Mouse (Mus musculus) heart, adult 2 months (tissue): ENCODE measurements around the gene Rnf123. TPM values are rescaled to one million over a fixed set of nuclear protein-coding genes. Genes with fewer than 3 reads are reported as not detected.
A peak's percentile ranks its signal among the peaks of the same experiment; 100 is the strongest.

Experiments used
- DNase-seq, 2 experiments: peaks; one replicate each; pipeline ENCODE4 v3.0.0; 2021
- H3K27ac ChIP-seq: fragments of 200-600 bp; 2 replicates; pipeline ENCODE4 v1.8.1; 2022
- H3K27me3 ChIP-seq: fragments of 200-500 bp; 2 replicates; pipeline ENCODE4 v1.6.1; 2012; ENCODE audit warnings: mild to moderate bottlenecking, low read length, inconsistent platforms, mixed read lengths; ENCODE audit not compliant: control insufficient read depth, insufficient read depth
- H3K36me3 ChIP-seq: fragments of 200-500 bp; 2 replicates; pipeline ENCODE4 v1.6.1; 2012; ENCODE audit warnings: low read length, inconsistent platforms; ENCODE audit not compliant: control insufficient read depth, insufficient read depth
- H3K4me1 ChIP-seq: fragments of 200-500 bp; 2 replicates; pipeline ENCODE4 v1.6.1; 2011; ENCODE audit warnings: low read length; ENCODE audit not compliant: control insufficient read depth, insufficient read depth
- H3K4me3 ChIP-seq: fragments of 200-600 bp; 2 replicates; pipeline ENCODE4 v1.8.1; 2022
- H3K79me2 ChIP-seq: fragments of 200-500 bp; replicated peaks from 2 replicates; pipeline ENCODE4 v1.6.1; 2012; ENCODE audit warnings: mild to moderate bottlenecking, inconsistent platforms, low read length, moderate library complexity, mixed read lengths; ENCODE audit not compliant: control insufficient read depth, insufficient read depth
- H3K9ac ChIP-seq: fragments of 200-500 bp; 2 replicates; pipeline ENCODE4 v1.6.1; 2012; ENCODE audit warnings: low read depth, mild to moderate bottlenecking, control low read depth, inconsistent platforms, low read length, mixed read lengths
- CTCF ChIP-seq: fragments of 200-600 bp; IDR thresholded peaks from 2 replicates; pipeline ENCODE4 v1.8.1; 2022; ENCODE audit warnings: antibody characterized with exemption, mild to moderate bottlenecking, moderate library complexity
- EP300 ChIP-seq: fragments of 200-500 bp; IDR thresholded peaks from 2 replicates; pipeline ENCODE4 v1.6.1; 2011; ENCODE audit warnings: low read depth, low read length, control low read depth; ENCODE audit not compliant: insufficient read depth
- POLR2A ChIP-seq: fragments of 200-500 bp; IDR thresholded peaks from 2 replicates; pipeline ENCODE4 v1.6.1; 2011; ENCODE audit warnings: mild to moderate bottlenecking, low read depth, low read length, control low read depth; ENCODE audit not compliant: insufficient read depth
- WGBS: fragments of 180-500 bp; shearing (Covaris S2); methylation state at CpG from one replicate; pipeline ENCODE4 v1.1.7; 2018; 5-methylcytosine and 5-hydroxymethylcytosine counted together
- intact Hi-C: fragments of 180-260 bp; cut with DNase I; formaldehyde crosslinking; loops from one replicate; pipeline ENCODE4 v1.15.1; 2025
- polyA plus RNA-seq: library from polyadenylated mRNA; depleted of rRNA; stranded (reverse); fragments of >200 nt; gene quantifications from 2 replicates; pipeline ENCODE4 v1.2.3, GENCODE M21; 2012
- total RNA-seq, 2 experiments: library from RNA; stranded (reverse); gene quantifications; 2 replicates each; pipeline ENCODE4 v1.2.3; 2021

Rnf123 gene
- total and polyA plus RNA-seq, 3 experiments, result 79.3 to 114 (median 86.7) TPM

- H3K4me3 ChIP-seq, result no peak overlapping the region
- TF ChIP-seq CTCF, result no peak
- TF ChIP-seq EP300, result no peak
- no peak for TF ChIP-seq POLR2A
- intact Hi-C loops, result loop anchor here (2.0 kb wide), 1 partner anchor 79 kb away; no protein-coding TSS in a partner anchor
- no peaks in the 10 kb centered on the region for H3K27me3 ChIP-seq
- no peak overlapping the region for H3K27ac ChIP-seq
- DNase-seq, result no peak
- no peak overlapping the region for H3K9ac ChIP-seq
- WGBS, result 97% methylated on average over 2 of the region's 2 CpGs
- no peaks in the 10 kb centered on the region for H3K4me1 ChIP-seq
- H3K79me2 ChIP-seq, result no peaks in the 10 kb centered on the region
- H3K36me3 ChIP-seq, result no peaks in the 10 kb centered on the region
Measured at GRCm38 (mm10) chr9:108035331-108036156, 47.6 kb downstream of the Rnf123 start.

- intact Hi-C loops, result no loop called here
- H3K4me3 ChIP-seq, result no peak overlapping the region
- no peak overlapping the region for H3K9ac ChIP-seq
- no peaks in the 10 kb centered on the region for H3K79me2 ChIP-seq
- TF ChIP-seq EP300, result no peak
- TF ChIP-seq POLR2A, result no peak
- TF ChIP-seq CTCF, result no peak
- DNase-seq, result no peak
- H3K36me3 ChIP-seq, result peaks cover 2% of the 10 kb centered on the region; the same call in 1 of the 2 replicates
- H3K4me1 ChIP-seq, result no peaks in the 10 kb centered on the region
- no peaks in the 10 kb centered on the region for H3K27me3 ChIP-seq
- WGBS, result 87% methylated on average over 5 of the region's 5 CpGs
- H3K27ac ChIP-seq, result no peak overlapping the region
Measured at GRCm38 (mm10) chr9:108032126-108032525, 51.0 kb downstream of the Rnf123 start.

GRCm38 (mm10) chr9:108027867-108028266 lies 55.3 kb downstream of the Rnf123 start:
- 98% methylated on average over 3 of the region's 3 CpGs for WGBS
- Histone ChIP-seq H3K4me3 (no peak overlapping the region), H3K79me2 (peaks cover 2% of the 10 kb centered on the region; the same call in 1 of the 2 replicates), H3K27ac (no peak overlapping the region), H3K9ac (no peak overlapping the region), H3K36me3 (peaks cover 5% of the 10 kb centered on the region), H3K27me3 (no peaks in the 10 kb centered on the region), H3K4me1 (no peaks in the 10 kb centered on the region)
- peak; percentile 28; the same call in 1 of the 2 replicates for TF ChIP-seq CTCF
- no peak for TF ChIP-seq POLR2A
- intact Hi-C loops, result no loop called here
- DNase-seq, result no peak

DNA sequence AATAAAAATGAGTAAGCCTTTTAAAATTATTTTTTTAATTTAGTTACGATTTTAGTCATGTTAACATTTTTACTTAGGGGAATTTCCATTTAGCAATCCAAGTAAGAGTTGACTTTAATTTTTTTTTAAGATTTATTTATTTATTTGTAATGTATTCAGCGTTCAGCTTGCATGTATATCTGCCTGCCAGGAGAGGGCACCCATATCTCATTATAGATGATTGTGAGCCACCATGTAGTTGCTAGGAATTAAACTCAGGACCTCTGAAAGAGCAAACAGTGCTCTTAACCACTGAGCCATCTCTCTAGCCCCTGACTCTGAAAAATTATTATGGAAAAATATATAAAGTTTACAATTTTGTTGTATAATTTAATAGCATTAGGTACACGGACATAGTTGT lies 56.6 kb downstream of the Rnf123 start:
- 85% methylated on average over 3 of the region's 3 CpGs for WGBS
- no peak overlapping the region for H3K27ac ChIP-seq
- H3K4me3 ChIP-seq, result no peak overlapping the region
- no peaks in the 10 kb centered on the region for H3K27me3 ChIP-seq
- TF ChIP-seq CTCF, result peak; percentile 40
- TF ChIP-seq EP300, result no peak
- intact Hi-C loops, result no loop called here
- H3K79me2 ChIP-seq, result peaks cover 4% of the 10 kb centered on the region; the same call in 1 of the 2 replicates
- H3K4me1 ChIP-seq, result peaks cover 2% of the 10 kb centered on the region
- H3K9ac ChIP-seq, result no peak overlapping the region
- DNase-seq, result no peak
- peaks cover 5% of the 10 kb centered on the region for H3K36me3 ChIP-seq

DNA sequence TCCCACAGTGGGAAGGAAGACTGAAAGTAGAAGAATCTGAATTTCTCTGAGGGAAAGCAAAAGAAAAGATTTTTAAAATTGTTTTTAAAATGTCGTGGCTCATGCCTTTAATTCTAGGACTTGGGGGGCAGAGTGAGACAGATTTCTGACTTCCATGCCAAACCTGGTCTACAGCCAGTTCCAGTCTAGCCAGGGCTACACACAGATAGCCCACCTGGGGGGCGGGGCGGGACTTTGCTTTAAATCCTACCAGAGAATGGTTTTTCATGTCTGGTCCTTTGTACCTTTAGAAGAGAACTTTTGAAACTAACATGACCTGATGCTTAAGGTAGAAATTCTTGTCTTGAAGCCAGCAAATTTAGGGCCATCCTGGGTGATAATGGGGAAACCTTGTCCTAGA lies 59.9 kb downstream of the Rnf123 start:
- 86% methylated on average over 3 of the region's 3 CpGs for WGBS
- peaks cover 4% of the 10 kb centered on the region for H3K4me1 ChIP-seq
- intact Hi-C loops, result no loop called here

GRCm38 (mm10) chr9:108020741-108021140 lies 62.4 kb downstream of the Rnf123 start:
- H3K27ac ChIP-seq, result peak overlapping the region; percentile 52
- H3K27me3 ChIP-seq, result no peaks in the 10 kb centered on the region
- peaks cover 6% of the 10 kb centered on the region for H3K4me1 ChIP-seq
- H3K4me3 ChIP-seq, result no peak overlapping the region
- 73% methylated on average over 1 of the region's 1 CpGs for WGBS
- peaks cover 27% of the 10 kb centered on the region for H3K36me3 ChIP-seq
- intact Hi-C loops, result no loop called here
- no peak for TF ChIP-seq EP300
- TF ChIP-seq POLR2A, result no peak
- H3K9ac ChIP-seq, result no peak overlapping the region; the same call in 1 of the 2 replicates
- DNase-seq, result no peak
- H3K79me2 ChIP-seq, result peaks cover 6% of the 10 kb centered on the region

More for the DNA sequence above, 59.9 kb downstream of the Rnf123 start:
- peaks cover 6% of the 10 kb centered on the region for H3K79me2 ChIP-seq
- H3K9ac ChIP-seq, result no peak overlapping the region
- TF ChIP-seq CTCF (no peak), POLR2A (no peak), EP300 (no peak)
- no peak overlapping the region for H3K27ac ChIP-seq
- H3K36me3 ChIP-seq, result peaks cover 18% of the 10 kb centered on the region
- no peak for DNase-seq
- H3K27me3 ChIP-seq, result no peaks in the 10 kb centered on the region
- H3K4me3 ChIP-seq, result no peak overlapping the region
